11 mouse cellular contexts compared by ENCODE assay signal in genomic region chr13:112438001-112438868, GRCm38 (mm10). TPM values are rescaled to one million over a fixed set of nuclear protein-coding genes. Genes with fewer than 3 reads are reported as not detected.
DNase-seq lines count a peak whose midpoint lies in the region; ATAC-seq and TF ChIP-seq lines count a peak whose summit lies in the region.
"Had no signal": no experiment of that assay in that cellular context is flagged by ENCODE, and none has a peak within 500 bp of the region (broad histone marks: within the 10 kb centered on the region; RNA-seq: fewer than 3 reads in every experiment).

No protein-coding gene starts in this region.

- peak; percentile 52; the same call in 1 of the 2 replicates for ATAC-seq in neutrophil, adult 5-6 weeks (ENCODE audit: extremely low read depth, insufficient number of reproducible peaks, low FRiP score, poor library complexity, severe bottlenecking)
- ATAC-seq: liver, postnatal 0 days had no signal

- peaks cover 46% of the 10 kb centered on the region for H3K4me1 ChIP-seq in bone marrow macrophage, adult 2 months (ENCODE audit: control insufficient read depth, insufficient read depth, low read length)

- H3K4me3 ChIP-seq in bone marrow macrophage, adult 2 months (ENCODE audit: insufficient read depth, low read length), result peak overlapping the region; percentile 28
- H3K4me3 ChIP-seq: hindbrain, embryonic 15.5 days; myocyte had no signal

- peak overlapping the region; percentile 97 for H3K27ac ChIP-seq in bone marrow macrophage, adult 2 months (ENCODE audit: insufficient read depth, low read depth, low read length)
- H3K27ac ChIP-seq: hindbrain, embryonic 15.5 days had no signal

- TF ChIP-seq CTCF in bone marrow macrophage, adult 2 months (IDR thresholded peaks at IDR 0.05; ENCODE audit: low read depth, low read length), result no peak

- no peak for TF ChIP-seq POLR2A in bone marrow macrophage, adult 2 months (IDR thresholded peaks at IDR 0.05; ENCODE audit: borderline replicate concordance, low read depth, low read length)

- DNase-seq in B cell, adult 2 months, result peak; percentile 73 to 74
- DNase-seq in CD4-positive helper T cell, adult 2 months (ENCODE audit: low read depth, low spot score), result peak; percentile 88
- no peak for DNase-seq in ovary, postnatal 36 days (ENCODE audit: low spot score)
- no peak for DNase-seq in kidney, adult 8-10 months
- no peak for DNase-seq in layer of hippocampus, adult 18-20 months (ENCODE audit: low spot score in 2 of 2)
- DNase-seq: cerebellum, adult 9-11 months had no signal

RNA-seq across cellular contexts. Expression of gene Il6st, which starts 25.6 kb away (rescaled TPM):
- polyA plus RNA-seq in bone marrow macrophage, adult 2 months (2012; ENCODE audit: insufficient read depth, insufficient read length, missing spikeins), result 65.3 and 67.2 TPM in 2 replicates
- 20.3 and 20.9 TPM in 2 replicates for total RNA-seq in neutrophil, adult 5-6 weeks (2017)
- total RNA-seq in layer of hippocampus, adult 18-20 months (2021), result 10 to 100 TPM; 75.8 to 84.6 TPM

Comparison
In these comparisons a context has a peak if more than half of its experiments do, and no peak if none do; other contexts are left out.
1. DNase-seq: peak in B cell, adult 2 months (2 of 2) and CD4-positive helper T cell, adult 2 months (single experiment); none in ovary, postnatal 36 days (single experiment), kidney, adult 8-10 months (0 of 2) and layer of hippocampus, adult 18-20 months (0 of 2).